Mouse (Mus musculus) forebrain, embryonic 14.5 days (tissue): ENCODE results near the gene Armh3. TPM values are rescaled to one million over a fixed set of nuclear protein-coding genes. Genes with fewer than 3 reads are reported as not detected.

ENCODE experiments used
- ATAC-seq: fragments of 200-750 bp; cut with Nextera tagmentation; 2 replicates; pipeline ENCODE4 v1.8.0; 2017; ENCODE audit warnings: mild to moderate bottlenecking, moderate library complexity
- DNase-seq: peaks from one replicate; pipeline ENCODE4 v3.0.0-alpha.2; 2015; ENCODE audit warnings: low spot score
- H3K27ac ChIP-seq: fragments of 300-500 bp; sonication (generic); 2 replicates; pipeline ENCODE4 v1.5.1; 2014; ENCODE audit warnings: low read depth, mild to moderate bottlenecking, control low read depth, low read length, moderate library complexity
- H3K27me3 ChIP-seq: fragments of 300-500 bp; sonication (generic); replicated peaks from 2 replicates; pipeline ENCODE4 v1.6.1; 2014; ENCODE audit warnings: low read length, control low read depth, mixed read lengths; ENCODE audit not compliant: control insufficient read depth, insufficient read depth
- H3K36me3 ChIP-seq: fragments of 300-500 bp; sonication (generic); 2 replicates; pipeline ENCODE4 v1.6.1; 2014; ENCODE audit warnings: low read length, control low read depth; ENCODE audit not compliant: control insufficient read depth, insufficient read depth
- H3K4me1 ChIP-seq: fragments of 300-500 bp; sonication (generic); 2 replicates; pipeline ENCODE4 v1.6.1; 2014; ENCODE audit warnings: antibody characterized with exemption, low read length, control low read depth; ENCODE audit not compliant: control insufficient read depth, insufficient read depth
- H3K4me2 ChIP-seq: fragments of 300-500 bp; sonication (generic); 2 replicates; pipeline ENCODE4 v1.6.1; 2014; ENCODE audit warnings: mild to moderate bottlenecking, control low read depth, low read length
- H3K4me3 ChIP-seq: fragments of 300-500 bp; sonication (generic); 2 replicates; pipeline ENCODE4 v1.5.1; 2014; ENCODE audit warnings: low read depth, low read length, control low read depth
- H3K9ac ChIP-seq: fragments of 300-500 bp; sonication (generic); 2 replicates; pipeline ENCODE4 v1.6.1; 2014; ENCODE audit warnings: mild to moderate bottlenecking, low read length, control low read depth, moderate library complexity
- H3K9me3 ChIP-seq: fragments of 300-500 bp; sonication (generic); replicated peaks from 2 replicates; pipeline ENCODE4 v1.6.1; 2016; ENCODE audit warnings: low read length, control low read depth, mixed read lengths; ENCODE audit not compliant: control insufficient read depth
- WGBS: fragments of 180-500 bp; shearing (Covaris S2); extraction: QIAGEN DNeasy Blood & Tissue Kit; methylation state at CpG from one replicate; pipeline ENCODE4 v1.1.7; 2014; 5-methylcytosine and 5-hydroxymethylcytosine counted together
- polyA plus RNA-seq: library from polyadenylated mRNA; unstranded; fragments of >200 nt; fragmentation: Nextera tagmentation; extraction: Ambion mirVana; gene quantifications from 2 replicates; pipeline ENCODE4 v1.2.1, GENCODE M21; 2014

Armh3 gene
- polyA plus RNA-seq, 1 experiment from 2014 or later = 17.0 TPM

DNA sequence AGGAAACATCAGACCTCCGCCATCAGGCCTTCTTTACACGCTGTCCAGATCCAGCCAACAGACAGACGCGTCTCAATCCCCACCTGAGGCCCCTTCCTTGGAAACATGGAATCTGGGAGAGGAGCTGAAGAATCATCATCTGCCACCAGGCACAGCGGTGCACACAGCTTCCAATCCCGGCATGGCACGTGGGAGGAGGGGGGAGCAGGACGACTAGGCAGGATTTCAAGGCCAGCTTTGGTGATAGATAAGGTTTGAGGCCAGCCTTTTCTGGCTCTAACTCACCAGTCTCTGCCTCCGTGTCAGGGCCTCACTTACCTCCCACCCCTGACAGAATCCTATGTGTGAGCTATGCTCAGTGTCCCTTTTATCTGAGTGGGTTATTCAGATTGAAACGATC is 162.8 kb downstream of the Armh3 start:
- no peak overlapping the region for H3K27ac ChIP-seq
- no peaks in the 10 kb centered on the region for H3K36me3 ChIP-seq
- DNase-seq (no peak), ATAC-seq (no peak)
- H3K4me1 ChIP-seq = no peaks in the 10 kb centered on the region
- no peaks in the 10 kb centered on the region for H3K9me3 ChIP-seq
- 82% methylated on average over 10 of the region's 10 CpGs for WGBS
- no peak overlapping the region for H3K4me3 ChIP-seq
- H3K9ac ChIP-seq = no peak overlapping the region
- no peak overlapping the region for H3K4me2 ChIP-seq
- no peaks in the 10 kb centered on the region for H3K27me3 ChIP-seq

DNA sequence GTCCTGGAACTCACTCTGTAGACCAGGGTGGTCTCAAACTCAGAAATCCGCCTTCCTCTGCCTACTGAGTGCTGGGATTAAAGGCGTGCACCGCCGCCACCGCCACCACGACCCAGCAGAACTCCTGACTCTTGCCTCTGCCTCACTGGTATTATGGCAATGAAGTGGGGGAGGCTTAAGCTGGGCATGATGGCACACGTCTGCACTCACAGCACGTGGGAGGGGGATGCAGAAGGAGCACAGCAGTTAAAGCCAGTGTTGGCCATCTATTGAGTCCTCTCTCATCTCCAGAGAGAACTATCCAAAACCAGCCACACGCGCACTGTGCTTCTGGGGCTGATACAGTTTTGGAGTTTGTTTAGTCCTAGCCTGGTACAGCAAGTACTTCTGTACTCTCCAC is 164.6 kb downstream of the Armh3 start:
- 87% methylated on average over 10 of the region's 10 CpGs for WGBS
- Histone ChIP-seq H3K27me3 (no peaks in the 10 kb centered on the region), H3K36me3 (no peaks in the 10 kb centered on the region), H3K27ac (no peak overlapping the region), H3K9ac (no peak overlapping the region), H3K9me3 (no peaks in the 10 kb centered on the region), H3K4me2 (no peak overlapping the region), H3K4me1 (no peaks in the 10 kb centered on the region), H3K4me3 (no peak overlapping the region)
- ATAC-seq (no peak), DNase-seq (no peak)

DNA sequence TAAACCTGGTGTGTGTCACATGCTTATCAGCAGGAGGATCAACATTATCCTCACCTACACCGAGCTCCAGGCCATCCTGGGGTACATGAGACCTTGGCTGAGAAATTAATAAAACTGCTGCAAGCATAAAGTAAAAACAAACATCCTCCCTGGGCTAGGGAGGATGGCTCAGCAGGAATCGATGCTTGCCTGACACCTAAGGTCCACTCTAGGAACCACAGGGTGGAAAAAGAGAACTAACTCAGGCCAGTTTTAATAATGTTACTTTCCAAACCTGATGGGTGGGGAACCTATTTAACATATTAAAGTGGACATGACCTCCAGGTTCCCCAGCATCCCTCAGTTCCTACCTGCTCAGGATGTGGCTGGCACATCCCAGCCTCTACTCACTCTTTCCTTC is 167.6 kb downstream of the Armh3 start:
- DNase-seq (no peak), ATAC-seq (no peak)
- Histone ChIP-seq H3K9me3 (no peaks in the 10 kb centered on the region), H3K27me3 (no peaks in the 10 kb centered on the region), H3K4me3 (no peak overlapping the region), H3K9ac (no peak overlapping the region), H3K36me3 (no peaks in the 10 kb centered on the region), H3K4me2 (no peak overlapping the region), H3K4me1 (no peaks in the 10 kb centered on the region), H3K27ac (no peak overlapping the region)
- WGBS = 74% methylated on average over 2 of the region's 2 CpGs

DNA sequence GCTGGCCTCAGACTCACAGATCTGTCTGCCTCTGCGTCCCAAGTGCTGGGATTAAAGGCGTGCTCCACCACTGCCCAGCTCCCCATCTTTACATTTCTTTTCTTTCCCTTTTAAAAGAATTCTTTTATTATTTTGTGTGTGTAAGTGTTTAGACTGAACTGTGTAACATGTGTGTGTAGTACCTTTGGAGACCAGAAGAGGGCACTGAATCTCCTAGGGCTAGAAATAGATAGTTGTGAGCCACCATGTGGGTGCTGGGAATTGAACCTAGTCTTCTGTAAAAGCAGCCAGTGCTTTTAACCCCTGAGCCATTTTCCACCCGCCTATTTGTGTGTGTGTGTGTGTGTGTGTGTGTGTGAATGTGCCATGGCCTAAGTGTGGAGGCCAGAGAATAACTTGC is 170.6 kb downstream of the Armh3 start:
- Histone ChIP-seq H3K36me3 (no peaks in the 10 kb centered on the region), H3K4me1 (no peaks in the 10 kb centered on the region), H3K9me3 (no peaks in the 10 kb centered on the region), H3K4me3 (no peak overlapping the region), H3K9ac (no peak overlapping the region), H3K4me2 (no peak overlapping the region), H3K27ac (no peak overlapping the region), H3K27me3 (no peaks in the 10 kb centered on the region)
- DNase-seq (no peak), ATAC-seq (no peak)
- WGBS = 93% methylated on average over 3 of the region's 3 CpGs

DNA sequence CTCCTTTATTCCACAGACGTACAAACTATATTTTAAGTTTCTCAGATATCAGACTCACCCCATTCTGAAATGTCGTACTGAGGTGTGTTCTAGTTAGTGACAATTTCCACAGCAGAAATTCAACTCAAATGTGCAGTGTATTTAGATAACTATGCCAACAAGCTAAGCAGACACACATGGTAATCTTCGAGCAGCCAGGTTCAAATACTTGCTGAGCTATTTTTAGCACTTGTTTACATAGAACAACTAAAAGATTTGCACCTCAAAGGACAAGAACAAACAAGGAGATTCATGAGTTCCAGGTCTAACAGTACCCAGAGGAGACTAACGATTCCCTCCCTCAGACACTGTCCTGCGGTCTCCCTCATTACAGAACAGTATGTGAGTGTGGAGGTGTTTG is 171.2 kb downstream of the Armh3 start:
- DNase-seq (no peak), ATAC-seq (no peak)
- Histone ChIP-seq H3K27me3 (no peaks in the 10 kb centered on the region), H3K9ac (no peak overlapping the region), H3K9me3 (no peaks in the 10 kb centered on the region), H3K36me3 (no peaks in the 10 kb centered on the region), H3K4me3 (no peak overlapping the region), H3K4me2 (no peak overlapping the region), H3K4me1 (peaks cover under 1% of the 10 kb centered on the region; the same call in 1 of the 2 replicates), H3K27ac (no peak overlapping the region)
- whole genome bisulfite sequencing = 55% methylated on average over 5 of the region's 5 CpGs

DNA sequence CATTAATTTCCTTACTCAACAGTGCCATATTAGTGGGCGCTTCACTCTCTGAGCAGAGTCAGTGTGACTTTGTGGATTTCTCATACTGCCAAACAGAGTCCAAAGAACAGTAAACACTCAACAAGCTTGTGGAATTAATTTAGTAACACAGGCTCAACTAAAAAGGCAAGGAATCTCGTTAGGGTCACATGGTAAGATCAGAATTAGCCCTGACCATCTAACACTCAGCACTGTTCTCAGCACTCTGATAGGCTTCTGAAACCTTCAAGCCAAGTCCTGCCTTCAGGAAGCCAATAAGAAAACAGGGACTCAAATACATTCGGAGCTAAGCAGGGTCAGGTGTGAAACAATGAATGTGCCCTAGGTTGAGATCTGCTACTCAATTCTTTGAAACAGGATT is 172.1 kb downstream of the Armh3 start:
- Histone ChIP-seq H3K27me3 (no peaks in the 10 kb centered on the region), H3K4me2 (no peak overlapping the region), H3K27ac (no peak overlapping the region), H3K36me3 (no peaks in the 10 kb centered on the region), H3K9me3 (no peaks in the 10 kb centered on the region), H3K4me3 (no peak overlapping the region), H3K9ac (no peak overlapping the region), H3K4me1 (peaks cover 8% of the 10 kb centered on the region; the same call in 1 of the 2 replicates)
- DNase-seq = no peak
- WGBS = 77% methylated on average over 3 of the region's 3 CpGs
- no peak for ATAC-seq

DNA sequence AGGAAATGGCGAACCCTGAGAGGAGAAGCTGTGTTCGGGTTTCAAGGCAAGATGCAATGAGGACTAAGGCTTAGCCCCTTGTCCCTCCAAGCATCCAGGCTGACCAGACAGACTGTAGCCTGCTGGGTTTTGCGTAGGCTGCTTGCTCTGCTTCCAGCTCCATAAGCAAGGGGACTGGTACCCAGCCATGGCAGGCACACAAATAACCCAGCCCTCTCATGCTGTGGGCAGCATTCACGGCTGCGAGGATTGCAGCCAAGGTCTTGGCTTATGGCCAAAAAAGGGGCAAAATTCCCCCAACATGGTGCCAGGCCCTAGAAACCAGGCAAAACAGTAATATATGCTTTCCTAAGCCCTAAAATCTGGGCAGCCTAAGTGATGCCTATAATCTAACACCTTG is 176.5 kb downstream of the Armh3 start:
- DNase-seq (peak; percentile 74), ATAC-seq (peak; percentile 54)
- H3K9ac ChIP-seq = 0 out of 2 replicates have a peak overlapping the region, but pooled peaks have one; percentile 29

DNA sequence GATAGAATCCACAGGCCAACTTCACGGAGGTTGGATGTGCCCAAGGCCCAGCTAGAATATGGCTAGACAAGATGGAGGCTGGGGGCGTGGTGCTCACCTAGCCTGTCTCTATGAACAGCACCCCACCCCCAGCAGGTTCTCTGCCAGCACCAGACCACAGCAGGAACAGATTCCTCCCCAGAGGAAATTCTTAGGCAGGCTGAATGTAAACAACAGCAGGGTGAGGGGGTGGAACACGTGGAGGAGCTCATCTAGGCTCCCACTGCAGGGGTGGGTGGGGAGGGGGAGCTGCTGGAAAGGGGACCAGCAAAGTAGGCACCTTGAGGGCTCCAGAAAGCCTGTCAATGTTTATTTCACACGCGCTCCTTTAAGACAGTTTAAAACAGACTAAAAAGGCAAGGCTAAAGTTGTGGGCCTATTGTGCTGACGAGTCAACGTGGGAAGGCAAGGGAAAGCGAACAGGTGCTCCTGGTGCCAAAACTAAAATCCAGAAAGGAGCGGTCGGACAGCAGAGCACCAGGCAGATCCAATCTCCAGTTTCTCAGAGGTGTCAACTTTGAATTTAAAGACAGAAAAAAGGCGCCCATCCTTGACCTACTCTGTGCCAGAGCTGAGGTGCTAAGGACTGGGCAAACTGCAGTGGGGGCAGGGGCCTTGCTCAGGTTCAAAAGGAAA is 180.3 kb downstream of the Armh3 start:
- Histone ChIP-seq H3K4me2 (no peak overlapping the region), H3K4me3 (no peak overlapping the region), H3K27me3 (no peaks in the 10 kb centered on the region), H3K9me3 (no peaks in the 10 kb centered on the region), H3K27ac (no peak overlapping the region), H3K9ac (no peak overlapping the region), H3K4me1 (peaks cover 17% of the 10 kb centered on the region), H3K36me3 (no peaks in the 10 kb centered on the region)
- 71% methylated on average over 11 of the region's 11 CpGs for WGBS
- no peak for ATAC-seq
- DNase-seq = no peak

More for the DNA sequence above, 176.5 kb downstream of the Armh3 start:
- H3K27ac ChIP-seq = peak overlapping the region; percentile 10
- H3K4me3 ChIP-seq = no peak overlapping the region
- WGBS = 32% methylated on average over 5 of the region's 5 CpGs
- H3K9me3 ChIP-seq = no peaks in the 10 kb centered on the region
- H3K4me1 ChIP-seq = peaks cover 8% of the 10 kb centered on the region; the same call in 1 of the 2 replicates
- no peak overlapping the region for H3K4me2 ChIP-seq
- no peaks in the 10 kb centered on the region for H3K27me3 ChIP-seq
- no peaks in the 10 kb centered on the region for H3K36me3 ChIP-seq

DNA sequence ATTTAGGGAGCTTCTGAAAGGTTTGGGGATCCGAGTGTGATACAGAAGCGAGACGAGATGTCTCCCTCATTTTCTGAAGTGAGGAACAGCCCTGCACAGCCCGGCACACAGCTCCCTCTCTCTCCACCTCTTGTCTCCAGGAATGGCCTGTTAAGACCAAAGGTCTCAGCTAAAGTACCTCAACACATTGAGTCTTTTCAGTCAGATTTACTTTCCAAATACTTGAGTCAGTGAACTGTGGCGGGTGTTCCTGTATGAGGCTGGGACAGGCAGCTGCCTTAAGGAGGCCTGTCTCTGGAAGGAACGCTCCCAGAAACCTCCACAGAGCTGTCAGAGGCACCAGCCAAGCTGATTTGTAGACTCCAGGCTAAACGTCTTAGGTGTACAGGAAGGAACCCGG is 181.6 kb downstream of the Armh3 start:
- ATAC-seq (no peak), DNase-seq (no peak)
- Histone ChIP-seq H3K9ac (no peak overlapping the region), H3K27ac (no peak overlapping the region), H3K9me3 (no peaks in the 10 kb centered on the region), H3K4me1 (peaks cover 22% of the 10 kb centered on the region), H3K4me3 (no peak overlapping the region), H3K36me3 (no peaks in the 10 kb centered on the region), H3K27me3 (no peaks in the 10 kb centered on the region), H3K4me2 (peak overlapping the region; percentile 86; the same call in 1 of the 2 replicates)
- 18% methylated on average over 8 of the region's 8 CpGs for WGBS
